Mouse (Mus musculus) embryonic facial prominence, embryonic 13.5 days (tissue): Measurements from ENCODE around the gene Ramac. TPM values are rescaled to one million over a fixed set of nuclear protein-coding genes. Genes with fewer than 3 reads are reported as not detected.
A peak's percentile ranks its signal among the peaks of the same experiment; 100 is the strongest.

ENCODE experiments used
- ATAC-seq: fragments of 200-750 bp; cut with Nextera tagmentation; 2 replicates; pipeline ENCODE4 v1.8.0; 2017; ENCODE audit warnings: low read depth; ENCODE audit not compliant: insufficient number of reproducible peaks, insufficient read depth, low FRiP score, low TSS enrichment
- H3K27ac ChIP-seq: fragments of 300-500 bp; sonication (generic); 2 replicates; pipeline ENCODE4 v1.5.1; 2015; ENCODE audit warnings: moderate library complexity, mild to moderate bottlenecking, inconsistent platforms
- H3K27me3 ChIP-seq: fragments of 300-500 bp; sonication (generic); 2 replicates; pipeline ENCODE4 v1.6.1; 2015; ENCODE audit warnings: mild to moderate bottlenecking, inconsistent platforms
- H3K36me3 ChIP-seq: fragments of 300-500 bp; sonication (generic); 2 replicates; pipeline ENCODE4 v1.6.1; 2015; ENCODE audit warnings: mild to moderate bottlenecking, inconsistent platforms
- H3K4me1 ChIP-seq: fragments of 300-500 bp; sonication (generic); 2 replicates; pipeline ENCODE4 v1.6.1; 2015; ENCODE audit warnings: inconsistent platforms
- H3K4me2 ChIP-seq: fragments of 300-500 bp; sonication (generic); 2 replicates; pipeline ENCODE4 v1.6.1; 2015; ENCODE audit warnings: moderate library complexity, mild to moderate bottlenecking, inconsistent platforms
- H3K4me3 ChIP-seq: fragments of 300-500 bp; sonication (generic); 2 replicates; pipeline ENCODE4 v1.5.1; 2015; ENCODE audit warnings: mild to moderate bottlenecking, inconsistent platforms
- H3K9ac ChIP-seq: fragments of 300-500 bp; sonication (generic); 2 replicates; pipeline ENCODE4 v1.6.1; 2015; ENCODE audit warnings: mild to moderate bottlenecking, inconsistent platforms
- H3K9me3 ChIP-seq: fragments of 300-500 bp; sonication (generic); 2 replicates; pipeline ENCODE4 v1.6.1; 2016; ENCODE audit warnings: inconsistent platforms
- WGBS: fragments of 180-500 bp; shearing (Covaris S2); methylation state at CpG from one replicate; pipeline ENCODE4 v1.1.7; 2015; ENCODE audit warnings: mixed read lengths; 5-methylcytosine and 5-hydroxymethylcytosine counted together
- polyA plus RNA-seq: library from polyadenylated mRNA; unstranded; fragments of >200 nt; fragmentation: Nextera tagmentation; extraction: Ambion mirVana; gene quantifications from 2 replicates; pipeline ENCODE4 v1.2.1, GENCODE M21; 2015

The Ramac gene
- polyA plus RNA-seq, 1 experiment from 2014 or later, result 120 TPM

- no peaks in the 10 kb centered on the region for H3K4me1 ChIP-seq
- WGBS, result 82% methylated on average over 12 of the region's 12 CpGs
- H3K4me3 ChIP-seq, result no peak overlapping the region
- no peaks in the 10 kb centered on the region for H3K36me3 ChIP-seq
- no peaks in the 10 kb centered on the region for H3K9me3 ChIP-seq
- no peak for ATAC-seq
- no peak overlapping the region for H3K9ac ChIP-seq
- no peak overlapping the region for H3K4me2 ChIP-seq
- no peaks in the 10 kb centered on the region; the same call in 1 of the 2 replicates for H3K27me3 ChIP-seq
- H3K27ac ChIP-seq, result no peak overlapping the region
Observed at GRCm38 (mm10) chr7:81732183-81733089, 30.3 kb upstream of the Ramac start.

GRCm38 (mm10) chr7:81735300-81736048, 27.3 kb upstream of the Ramac start:
- no peaks in the 10 kb centered on the region for H3K36me3 ChIP-seq
- no peaks in the 10 kb centered on the region for H3K4me1 ChIP-seq
- H3K27me3 ChIP-seq, result no peaks in the 10 kb centered on the region; the same call in 1 of the 2 replicates
- H3K4me3 ChIP-seq, result no peak overlapping the region
- 51% methylated on average over 9 of the region's 9 CpGs for WGBS
- no peak overlapping the region for H3K4me2 ChIP-seq
- no peaks in the 10 kb centered on the region for H3K9me3 ChIP-seq
- no peak for ATAC-seq
- H3K9ac ChIP-seq, result no peak overlapping the region
- H3K27ac ChIP-seq, result no peak overlapping the region

- Histone ChIP-seq H3K4me3 (no peak overlapping the region), H3K27ac (no peak overlapping the region), H3K27me3 (no peaks in the 10 kb centered on the region), H3K9ac (no peak overlapping the region), H3K36me3 (no peaks in the 10 kb centered on the region), H3K4me1 (peaks cover 2% of the 10 kb centered on the region; the same call in 1 of the 2 replicates), H3K9me3 (no peaks in the 10 kb centered on the region), H3K4me2 (no peak overlapping the region)
- no peak for ATAC-seq
- 76% methylated on average over 8 of the region's 8 CpGs for WGBS
Observed at GRCm38 (mm10) chr7:81738720-81739385, 23.9 kb upstream of the Ramac start.

- no peaks in the 10 kb centered on the region for H3K9me3 ChIP-seq
- no peak overlapping the region for H3K9ac ChIP-seq
- ATAC-seq, result no peak
- WGBS, result 90% methylated on average over 7 of the region's 7 CpGs
- no peaks in the 10 kb centered on the region for H3K27me3 ChIP-seq
- no peak overlapping the region for H3K4me3 ChIP-seq
- peaks cover 2% of the 10 kb centered on the region; the same call in 1 of the 2 replicates for H3K4me1 ChIP-seq
- H3K27ac ChIP-seq, result no peak overlapping the region
- no peaks in the 10 kb centered on the region for H3K36me3 ChIP-seq
- no peak overlapping the region for H3K4me2 ChIP-seq
Observed at GRCm38 (mm10) chr7:81740010-81740409, 22.7 kb upstream of the Ramac start.

GRCm38 (mm10) chr7:81744145-81744544, 18.6 kb upstream of the Ramac start:
- 76% methylated on average over 4 of the region's 4 CpGs for WGBS
- ATAC-seq, result no peak
- H3K9ac ChIP-seq, result no peak overlapping the region

GRCm38 (mm10) chr7:81747956-81748355, 14.8 kb upstream of the Ramac start:
- no peak overlapping the region for H3K9ac ChIP-seq
- H3K4me3 ChIP-seq, result no peak overlapping the region
- no peak for ATAC-seq
- H3K4me1 ChIP-seq, result no peaks in the 10 kb centered on the region
- H3K4me2 ChIP-seq, result no peak overlapping the region
- H3K36me3 ChIP-seq, result no peaks in the 10 kb centered on the region
- no peak overlapping the region for H3K27ac ChIP-seq
- H3K27me3 ChIP-seq, result no peaks in the 10 kb centered on the region
- WGBS, result 94% methylated on average over 3 of the region's 3 CpGs
- H3K9me3 ChIP-seq, result no peaks in the 10 kb centered on the region

More at GRCm38 (mm10) chr7:81744145-81744544, 18.6 kb upstream of the Ramac start:
- Histone ChIP-seq H3K9me3 (no peaks in the 10 kb centered on the region), H3K27me3 (no peaks in the 10 kb centered on the region), H3K4me3 (no peak overlapping the region), H3K4me1 (peaks cover 2% of the 10 kb centered on the region; the same call in 1 of the 2 replicates), H3K27ac (no peak overlapping the region), H3K4me2 (no peak overlapping the region), H3K36me3 (no peaks in the 10 kb centered on the region)

GRCm38 (mm10) chr7:81763110-81763845, 553 bp downstream of the Ramac start:
- no peaks in the 10 kb centered on the region for H3K9me3 ChIP-seq
- H3K27me3 ChIP-seq, result no peaks in the 10 kb centered on the region
- peak overlapping the region; percentile 98 for H3K9ac ChIP-seq
- 2% methylated on average over 60 of the region's 60 CpGs for WGBS
- peak overlapping the region; percentile 89 for H3K4me2 ChIP-seq
- H3K36me3 ChIP-seq, result no peaks in the 10 kb centered on the region
- H3K27ac ChIP-seq, result peak overlapping the region; percentile 79
- peak; percentile 67 for ATAC-seq
- peaks cover 18% of the 10 kb centered on the region for H3K4me1 ChIP-seq
- peak overlapping the region; percentile 97 for H3K4me3 ChIP-seq

GRCm38 (mm10) chr7:81772786-81773539, 10.2 kb downstream of the Ramac start:
- no peak overlapping the region for H3K4me2 ChIP-seq
- no peak overlapping the region for H3K9ac ChIP-seq
- no peaks in the 10 kb centered on the region for H3K4me1 ChIP-seq
- ATAC-seq, result no peak
- WGBS, result 80% methylated on average over 10 of the region's 10 CpGs
- H3K36me3 ChIP-seq, result 0 out of 2 replicates have a peak, but pooled peaks cover 2% of the 10 kb centered on the region
- H3K27me3 ChIP-seq, result no peaks in the 10 kb centered on the region
- H3K9me3 ChIP-seq, result 0 out of 2 replicates have a peak, but pooled peaks cover 4% of the 10 kb centered on the region
- H3K4me3 ChIP-seq, result no peak overlapping the region
- H3K27ac ChIP-seq, result no peak overlapping the region

- 71% methylated on average over 5 of the region's 5 CpGs for WGBS
- Histone ChIP-seq H3K27me3 (no peaks in the 10 kb centered on the region), H3K9me3 (peaks cover 7% of the 10 kb centered on the region), H3K4me1 (no peaks in the 10 kb centered on the region), H3K9ac (no peak overlapping the region), H3K27ac (no peak overlapping the region), H3K4me3 (no peak overlapping the region), H3K4me2 (no peak overlapping the region), H3K36me3 (peaks cover 19% of the 10 kb centered on the region)
- no peak for ATAC-seq
Observed at GRCm38 (mm10) chr7:81775325-81775724, 12.6 kb downstream of the Ramac start.

- no peak for ATAC-seq
- WGBS, result 75% methylated on average over 10 of the region's 10 CpGs
- Histone ChIP-seq H3K27ac (no peak overlapping the region), H3K4me2 (no peak overlapping the region), H3K27me3 (no peaks in the 10 kb centered on the region), H3K4me1 (no peaks in the 10 kb centered on the region), H3K36me3 (peaks cover 41% of the 10 kb centered on the region), H3K9me3 (peaks cover 16% of the 10 kb centered on the region), H3K9ac (no peak overlapping the region), H3K4me3 (no peak overlapping the region)
Observed at GRCm38 (mm10) chr7:81777667-81778218, 15.0 kb downstream of the Ramac start.
